Mouse (Mus musculus) right cerebral cortex, postnatal 4 days (tissue): ENCODE measurements around the gene Cfb.
"Not testable (repeated sequence)": the region's sequence is repeated elsewhere in the genome, so short reads cannot be mapped to it uniquely, and the experiment has no call there.

Source experiments
- DNase-seq: peaks from one replicate; pipeline ENCODE4 v3.0.0-alpha.2; 2022

Gene Cfb

DNA sequence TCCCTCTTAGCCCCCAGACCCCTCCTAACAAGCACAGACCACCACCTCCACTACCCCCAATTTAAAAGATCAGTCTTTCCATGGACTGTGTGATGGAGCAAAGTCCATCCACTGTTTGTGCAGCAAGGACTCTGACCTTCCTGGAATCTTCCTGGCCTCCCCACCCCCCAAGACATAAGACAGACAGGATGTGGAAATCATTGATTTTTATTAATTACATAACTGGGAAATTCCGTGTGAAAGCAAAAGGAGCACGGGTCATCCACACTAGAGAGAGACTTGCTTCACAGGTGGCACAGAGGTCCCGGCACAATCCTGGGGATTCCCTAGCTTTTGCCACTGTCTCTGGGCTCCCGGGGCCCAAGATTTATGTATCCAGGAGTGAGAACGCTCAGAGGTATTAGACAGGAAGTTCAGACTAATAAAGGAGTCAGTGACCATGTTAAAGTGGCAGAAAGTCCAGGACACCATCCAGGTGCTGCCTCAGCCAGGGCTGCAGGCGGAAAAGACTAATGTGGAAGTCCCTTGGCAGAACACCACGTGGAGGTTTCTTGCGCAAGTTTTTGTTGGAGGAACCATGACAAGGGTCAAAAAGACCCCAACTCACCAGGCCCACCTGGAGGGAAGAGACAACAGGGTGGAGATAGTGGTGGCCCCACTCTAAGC is at the start of gene Cfb:
Gene Cfb (minus strand): TSS at position 103 of the 666 bp plus-strand sequence.
- no peak for DNase-seq

GRCm38 (mm10) chr17:34911945-34912351 is 49.6 kb upstream of the Cfb start:
- DNase-seq: peak; percentile 74

- no peak for DNase-seq
Observed at GRCm38 (mm10) chr17:34910982-34911381, 48.7 kb upstream of the Cfb start.

GRCm38 (mm10) chr17:34902895-34903294 is 40.6 kb upstream of the Cfb start:
- no peak for DNase-seq

GRCm38 (mm10) chr17:34901948-34902347 is 39.6 kb upstream of the Cfb start:
- DNase-seq: not testable (repeated sequence)

DNA sequence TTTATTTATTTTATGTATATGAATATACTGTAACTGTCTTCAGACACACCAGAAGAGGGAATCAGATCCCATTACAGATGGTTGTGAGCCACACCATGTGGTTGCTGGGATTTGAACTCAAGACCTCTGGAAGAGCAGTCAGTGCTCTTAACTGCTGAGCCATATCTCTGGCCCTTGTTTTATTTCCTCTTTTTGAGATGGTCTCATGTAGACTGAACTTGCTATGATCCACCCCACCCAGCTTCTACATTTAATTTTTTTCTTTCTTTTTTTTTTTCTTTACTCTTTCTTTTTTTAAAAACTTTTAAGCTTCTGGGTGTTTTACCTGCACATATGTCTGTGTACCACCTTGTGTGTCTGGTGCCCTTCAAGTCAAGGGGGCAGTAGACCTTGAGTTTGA is 38.5 kb upstream of the Cfb start:
- DNase-seq: not testable (repeated sequence)

- DNase-seq: no peak
Observed at GRCm38 (mm10) chr17:34899890-34900243, 37.5 kb upstream of the Cfb start.

- DNase-seq: peak; percentile 44
Observed at GRCm38 (mm10) chr17:34899053-34899889, 37.0 kb upstream of the Cfb start.

DNA sequence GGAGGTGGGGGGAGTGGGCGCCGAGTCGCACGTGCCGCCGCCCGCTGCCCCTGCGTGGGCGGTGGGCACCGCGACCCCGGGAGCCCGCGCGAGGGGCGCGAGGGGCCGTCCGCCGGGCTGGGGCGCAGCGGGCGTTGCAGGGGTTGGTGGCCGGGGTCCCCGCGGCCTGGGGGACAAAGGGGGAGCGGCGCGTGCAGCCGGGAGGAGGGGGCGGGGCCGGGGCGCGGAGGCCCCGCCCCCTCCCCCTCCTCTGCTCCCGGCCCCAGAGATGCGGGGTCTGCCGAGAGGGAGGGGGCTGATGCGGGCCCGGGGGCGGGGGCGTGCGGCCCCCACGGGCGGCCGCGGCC is 36.4 kb upstream of the Cfb start:
- peak; percentile 60 for DNase-seq

DNA sequence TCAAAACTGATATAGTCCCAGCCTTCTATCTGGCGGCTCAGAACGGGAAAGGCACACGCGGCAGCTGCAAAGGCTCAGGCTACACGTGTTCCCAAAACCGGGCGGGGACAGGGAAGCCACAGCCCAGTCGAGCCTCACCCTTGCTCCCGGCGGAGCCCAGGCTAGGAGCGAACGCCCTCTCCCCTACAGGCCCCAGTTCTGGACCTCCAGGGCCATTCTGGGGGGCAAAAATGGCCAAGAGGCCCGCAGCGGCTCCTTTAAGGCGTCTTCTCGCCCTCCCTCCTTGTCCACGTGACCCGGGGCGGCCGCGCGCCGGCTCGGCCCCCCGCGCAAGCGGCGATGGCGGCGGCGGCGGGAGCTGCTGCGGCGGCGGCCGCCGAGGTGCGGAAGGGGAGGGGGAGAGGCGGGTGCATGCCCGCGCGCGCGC is 35.9 kb upstream of the Cfb start, which contains the start of the genes C2 and Ehmt2:
Gene C2 (minus strand): TSS at position 106 of the 427 bp plus-strand sequence.
Gene Ehmt2 (plus strand): TSS at position 310 of the 427 bp plus-strand sequence.
- DNase-seq: peak; percentile 83

DNA sequence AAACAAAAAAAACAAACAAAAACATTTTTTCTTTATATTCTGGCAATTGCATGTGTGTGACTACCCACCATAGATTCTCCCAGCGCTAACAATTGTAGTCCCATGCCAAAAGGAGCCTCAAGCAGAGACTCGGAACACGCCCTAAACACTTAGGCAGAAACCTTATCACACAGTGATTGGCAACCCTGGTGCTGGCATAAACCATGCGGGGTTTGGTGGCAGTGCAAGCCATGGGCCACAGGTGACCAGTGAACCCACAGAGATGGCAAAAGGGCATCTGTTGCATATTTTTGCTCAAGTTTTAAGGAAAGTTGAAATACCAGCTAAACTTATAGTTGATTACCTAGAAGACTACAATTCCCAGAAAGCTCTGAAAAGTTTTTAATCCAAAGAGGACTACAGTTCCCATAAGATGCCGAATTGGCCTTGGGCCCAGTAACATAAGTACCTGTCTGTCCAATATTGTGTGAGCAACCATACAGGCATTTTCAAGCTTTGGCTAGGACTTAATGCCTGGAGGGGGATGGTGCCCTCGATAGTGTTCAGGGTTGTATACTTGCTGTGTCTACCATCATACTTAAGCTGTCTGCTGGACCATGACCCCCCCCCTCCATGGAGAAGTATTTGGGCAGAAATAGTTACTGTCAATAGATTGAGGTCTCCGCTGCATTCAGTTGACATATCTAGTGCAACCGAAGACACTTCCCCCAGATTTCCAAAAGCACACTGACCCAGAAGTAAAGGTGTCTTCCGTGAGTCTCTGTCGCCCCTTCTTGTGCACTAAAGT is 35.2 kb upstream of the Cfb start:
- peak; percentile 64 for DNase-seq

DNA sequence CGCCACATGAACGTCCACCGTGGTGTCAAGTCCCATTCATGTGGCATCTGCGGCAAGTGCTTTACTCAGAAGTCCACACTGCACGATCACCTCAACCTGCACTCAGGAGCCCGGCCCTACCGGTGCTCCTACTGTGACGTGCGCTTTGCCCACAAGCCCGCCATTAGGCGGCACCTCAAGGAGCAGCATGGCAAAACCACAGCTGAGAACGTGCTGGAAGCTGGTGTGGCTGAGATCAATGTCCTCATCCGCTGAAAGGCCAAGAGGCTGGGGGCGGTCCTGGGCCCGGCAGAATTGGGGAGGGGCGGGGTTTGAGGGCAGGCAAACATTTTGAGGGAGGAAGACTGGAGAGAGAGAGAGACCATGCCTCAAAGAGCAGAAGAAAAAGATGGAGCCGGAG is 34.0 kb upstream of the Cfb start:
- no peak for DNase-seq

GRCm38 (mm10) chr17:34895724-34896123 is 33.4 kb upstream of the Cfb start:
- DNase-seq: no peak

GRCm38 (mm10) chr17:34894801-34895530 is 32.6 kb upstream of the Cfb start:
- peak; percentile 66 for DNase-seq

DNA sequence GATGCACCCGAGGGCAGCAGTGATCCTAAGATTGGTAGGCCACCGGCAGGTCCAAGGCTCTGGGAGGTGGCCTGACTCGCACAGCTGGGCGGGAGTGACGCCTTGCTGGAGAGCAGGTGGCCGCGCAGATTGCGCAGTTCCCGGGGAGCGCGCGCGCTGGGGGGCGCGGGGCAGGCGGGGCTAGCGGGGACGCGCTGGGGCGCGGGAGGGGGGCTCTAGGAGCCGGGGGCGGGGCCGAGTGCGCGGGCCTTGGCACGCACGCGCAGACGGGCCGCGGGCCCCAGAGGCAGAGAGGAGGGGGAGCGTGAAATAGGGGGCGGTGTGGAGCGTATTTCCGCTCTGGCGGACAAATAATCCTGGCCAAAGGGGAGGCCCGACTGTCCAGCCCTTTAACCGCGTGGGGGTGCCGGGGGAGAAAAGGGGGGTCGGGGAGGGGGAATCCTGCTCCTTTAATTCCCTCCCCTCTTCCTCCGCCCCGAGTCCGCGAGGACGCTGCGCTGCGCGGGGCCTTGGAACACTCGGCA is 31.8 kb upstream of the Cfb start:
- peak; percentile 98 for DNase-seq

DNA sequence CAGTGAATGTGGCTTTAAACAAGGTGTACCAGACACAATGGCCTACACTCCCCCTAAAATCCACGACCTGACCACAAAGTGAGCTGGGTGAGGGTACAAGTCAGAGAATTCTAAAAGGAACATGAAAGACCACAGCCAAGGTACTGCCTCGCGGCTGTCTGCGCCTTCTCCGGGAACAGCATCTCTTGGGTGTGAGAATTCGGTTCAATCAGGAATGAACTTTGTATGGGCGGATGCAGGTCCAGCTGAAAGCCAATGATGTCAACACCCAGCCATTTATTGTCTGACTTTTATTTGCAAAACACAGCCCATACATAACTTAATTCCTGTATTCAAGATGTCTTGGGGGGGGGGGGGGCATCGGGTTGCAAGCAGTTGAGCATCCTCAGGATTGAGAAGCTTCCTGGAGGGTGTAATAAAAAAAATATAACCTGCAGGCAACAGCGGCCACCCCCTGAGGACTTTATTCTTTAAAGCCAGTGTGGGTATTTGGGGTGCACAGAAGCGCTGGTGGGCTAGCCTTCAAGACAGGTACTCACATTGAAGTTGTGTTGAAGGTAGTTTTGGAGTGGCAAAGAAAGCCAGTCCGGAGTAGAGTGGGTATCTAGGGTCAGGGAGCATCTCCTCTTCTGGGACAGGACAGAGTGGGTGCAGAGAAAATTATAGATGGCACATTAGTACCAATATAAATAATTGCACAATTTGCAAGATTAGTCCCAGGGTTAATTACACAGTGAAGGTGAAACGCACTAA is 30.9 kb upstream of the Cfb start:
- no peak for DNase-seq

GRCm38 (mm10) chr17:34891377-34891776 is 29.1 kb upstream of the Cfb start:
- DNase-seq: no peak

DNA sequence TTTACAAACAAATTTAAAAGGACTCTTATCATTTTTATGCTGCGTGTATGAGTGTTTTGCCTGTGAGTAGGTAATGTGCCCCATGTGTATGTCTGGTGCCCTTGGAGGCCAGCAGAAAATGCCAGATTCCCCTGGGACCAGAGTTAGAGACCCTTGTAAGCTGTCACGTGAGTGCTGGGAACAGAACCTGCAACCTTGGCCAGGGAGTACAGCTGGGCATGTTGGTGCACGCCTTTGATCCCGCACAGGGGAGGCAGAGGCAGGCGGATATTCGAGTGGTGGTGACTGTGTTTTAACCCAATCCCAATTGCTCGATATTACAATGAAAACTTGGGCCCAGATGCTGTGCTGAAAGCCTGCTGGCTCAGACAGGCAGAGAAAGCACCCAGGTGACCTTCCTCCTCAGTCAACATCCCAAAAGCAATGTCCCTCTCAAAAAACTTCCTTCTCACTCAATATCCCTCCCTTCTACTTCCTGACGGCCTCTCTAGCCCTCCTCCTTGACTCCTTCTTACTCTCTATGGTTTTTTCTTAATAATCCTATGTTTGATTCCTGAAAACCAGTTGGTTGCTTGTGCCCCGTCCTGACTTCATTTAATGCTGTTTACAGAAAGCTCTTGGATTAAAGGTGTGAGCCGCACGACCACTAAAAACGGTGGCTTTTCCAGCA is 27.9 kb upstream of the Cfb start:
- no peak for DNase-seq

DNA sequence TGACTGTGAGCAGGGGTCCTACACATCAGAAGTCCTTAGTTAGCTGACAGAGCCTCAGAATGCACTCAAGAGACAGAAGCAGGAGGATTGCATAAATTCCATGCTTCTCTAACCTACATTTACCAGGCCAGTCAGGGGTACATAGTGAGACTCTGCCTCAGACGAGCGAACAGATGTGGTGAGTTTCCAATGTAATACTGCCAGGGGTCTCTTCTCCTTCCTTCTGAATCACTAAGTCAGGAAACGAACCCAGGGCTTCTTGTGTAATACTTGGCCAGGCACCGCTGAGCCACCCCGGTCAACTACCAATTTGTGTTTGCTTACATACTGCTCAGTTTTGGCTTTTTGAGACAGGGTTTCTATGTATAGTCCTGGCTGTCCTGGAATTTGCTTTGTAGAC is 25.6 kb upstream of the Cfb start:
- no peak for DNase-seq

- DNase-seq: no peak
Observed at GRCm38 (mm10) chr17:34885615-34886014, 23.3 kb upstream of the Cfb start.

GRCm38 (mm10) chr17:34884704-34885103 is 22.4 kb upstream of the Cfb start:
- no peak for DNase-seq
